Mouse (Mus musculus) mature B cell (primary cell): ENCODE data around the gene Atxn7l3.

ENCODE experiments used
- in situ Hi-C: fragments of 300-500 bp; cut with MboI; formaldehyde crosslinking; loops from 2 replicates; pipeline ENCODE4 v1.14.3; 2019

Gene Atxn7l3

GRCm38 (mm10) chr11:102318576-102319409, 22.4 kb upstream of the Atxn7l3 start:
- in situ Hi-C loops = no loop called here

GRCm38 (mm10) chr11:102317901-102318575, 21.6 kb upstream of the Atxn7l3 start:
- in situ Hi-C loops = no loop called here

- in situ Hi-C loops = no loop called here
Measured at GRCm38 (mm10) chr11:102317298-102317900, 21.0 kb upstream of the Atxn7l3 start.

GRCm38 (mm10) chr11:102316572-102317297, 20.3 kb upstream of the Atxn7l3 start:
- in situ Hi-C loops = no loop called here

GRCm38 (mm10) chr11:102315690-102316571, 19.5 kb upstream of the Atxn7l3 start:
- in situ Hi-C loops = no loop called here

GRCm38 (mm10) chr11:102314321-102314720, 17.9 kb upstream of the Atxn7l3 start:
- in situ Hi-C loops = no loop called here

- in situ Hi-C loops = no loop called here
Measured at GRCm38 (mm10) chr11:102312586-102312985, 16.2 kb upstream of the Atxn7l3 start.

GRCm38 (mm10) chr11:102311966-102312365, 15.5 kb upstream of the Atxn7l3 start:
- in situ Hi-C loops = no loop called here

GRCm38 (mm10) chr11:102310768-102311695, 14.6 kb upstream of the Atxn7l3 start:
- in situ Hi-C loops = no loop called here

- in situ Hi-C loops = no loop called here
Measured at GRCm38 (mm10) chr11:102309821-102310617, 13.6 kb upstream of the Atxn7l3 start.

GRCm38 (mm10) chr11:102308979-102309378, 12.5 kb upstream of the Atxn7l3 start:
- in situ Hi-C loops = no loop called here

GRCm38 (mm10) chr11:102308104-102308503, 11.7 kb upstream of the Atxn7l3 start:
- in situ Hi-C loops = no loop called here

- in situ Hi-C loops = no loop called here
Measured at GRCm38 (mm10) chr11:102305359-102305758, 8.9 kb upstream of the Atxn7l3 start.

- in situ Hi-C loops = loop anchor here (5.0 kb wide), 1 partner anchor 128 kb away; the partner anchor contains the start of gene Grn
Measured at GRCm38 (mm10) chr11:102304141-102304540, 7.7 kb upstream of the Atxn7l3 start.

- in situ Hi-C loops = loop anchor here (5.0 to 25.0 kb wide), 2 partner anchors 132 to 863 kb away; partner anchors contain the start of genes Grn, Ifi35, Ptges3l and Rpl27
Measured at GRCm38 (mm10) chr11:102299839-102300238, 3.4 kb upstream of the Atxn7l3 start.

GRCm38 (mm10) chr11:102297577-102298556, 1.4 kb upstream of the Atxn7l3 start:
- in situ Hi-C loops = loop anchor here (25.0 kb wide), 1 partner anchor 861 kb away; the partner anchor contains the start of genes Ifi35, Ptges3l, Rpl27 and Rundc1
